Mouse (Mus musculus) bone marrow, adult 2 months (tissue): ENCODE measurements around the gene Nfil3. TPM values are rescaled to one million over a fixed set of nuclear protein-coding genes. Genes with fewer than 3 reads are reported as not detected.

Source experiments
- H3K27ac ChIP-seq: fragments of 200-500 bp; 2 replicates; pipeline ENCODE4 v1.5.1; 2012; ENCODE audit warnings: low read depth, mild to moderate bottlenecking, control low read depth, inconsistent platforms, low read length; ENCODE audit not compliant: control insufficient read depth, poor library complexity, insufficient read depth
- H3K4me1 ChIP-seq: fragments of 200-500 bp; 2 replicates; pipeline ENCODE4 v1.6.1; 2011; ENCODE audit warnings: low read length; ENCODE audit not compliant: control insufficient read depth, insufficient read depth
- H3K4me3 ChIP-seq: fragments of 200-500 bp; replicated peaks from 2 replicates; pipeline ENCODE3; 2011; ENCODE audit warnings: mild to moderate bottlenecking, low read depth, low read length, control low read depth; ENCODE audit not compliant: control insufficient read depth
- CTCF ChIP-seq: fragments of 200-500 bp; IDR thresholded peaks from 2 replicates; pipeline ENCODE4 v1.5.1; 2011; ENCODE audit warnings: low read length, control low read depth; ENCODE audit not compliant: control insufficient read depth, insufficient read depth
- POLR2A ChIP-seq: fragments of 200-500 bp; IDR thresholded peaks from 2 replicates; pipeline ENCODE4 v1.6.1; 2011; ENCODE audit warnings: low read depth, mild to moderate bottlenecking, control low read depth, low read length, borderline replicate concordance; ENCODE audit not compliant: control insufficient read depth
- WGBS: fragments of 180-500 bp; shearing (Covaris S2); methylation state at CpG from one replicate; pipeline ENCODE4 v1.1.7; 2018; 5-methylcytosine and 5-hydroxymethylcytosine counted together
- polyA plus RNA-seq: library from polyadenylated mRNA; stranded (reverse); fragments of >200 nt; gene quantifications from 2 replicates; pipeline ENCODE4 v1.2.4, GENCODE M21; 2011; ENCODE audit warnings: low replicate concordance; ENCODE audit not compliant: missing spikeins, insufficient read depth, insufficient read length

Gene Nfil3
- polyA plus RNA-seq, 1 experiment = 6.2 TPM

- H3K4me1 ChIP-seq = peaks cover 2% of the 10 kb centered on the region; the same call in 1 of the 2 replicates
- no peak for TF ChIP-seq CTCF
- no peak for TF ChIP-seq POLR2A
- no peak overlapping the region for H3K4me3 ChIP-seq
- WGBS = 74% methylated on average over 3 of the region's 3 CpGs
- no peak overlapping the region for H3K27ac ChIP-seq
Observed at GRCm38 (mm10) chr13:52974676-52975075, 6.2 kb downstream of the Nfil3 start.

GRCm38 (mm10) chr13:52973427-52973826 lies 7.4 kb downstream of the Nfil3 start:
- H3K4me1 ChIP-seq = peaks cover 2% of the 10 kb centered on the region; the same call in 1 of the 2 replicates
- 87% methylated on average over 10 of the region's 10 CpGs for WGBS
- no peak overlapping the region for H3K27ac ChIP-seq
- H3K4me3 ChIP-seq = no peak overlapping the region
- TF ChIP-seq CTCF = no peak
- no peak for TF ChIP-seq POLR2A

GRCm38 (mm10) chr13:52972626-52973025 lies 8.2 kb downstream of the Nfil3 start:
- Histone ChIP-seq H3K27ac (no peak overlapping the region), H3K4me3 (no peak overlapping the region), H3K4me1 (peaks cover 2% of the 10 kb centered on the region; the same call in 1 of the 2 replicates)
- WGBS = 71% methylated on average over 3 of the region's 3 CpGs
- TF ChIP-seq CTCF = no peak
- no peak for TF ChIP-seq POLR2A

- 67% methylated on average over 6 of the region's 6 CpGs for WGBS
- H3K27ac ChIP-seq = no peak overlapping the region
- no peak overlapping the region for H3K4me3 ChIP-seq
- TF ChIP-seq POLR2A = no peak
- TF ChIP-seq CTCF = no peak
- H3K4me1 ChIP-seq = peaks cover 2% of the 10 kb centered on the region; the same call in 1 of the 2 replicates
Observed at GRCm38 (mm10) chr13:52970876-52971275, 10.0 kb downstream of the Nfil3 start.

GRCm38 (mm10) chr13:52962922-52963321 lies 18.0 kb downstream of the Nfil3 start:
- H3K4me1 ChIP-seq = no peaks in the 10 kb centered on the region
- 72% methylated on average over 4 of the region's 4 CpGs for WGBS
- no peak overlapping the region for H3K4me3 ChIP-seq
- TF ChIP-seq CTCF = no peak
- no peak for TF ChIP-seq POLR2A
- no peak overlapping the region for H3K27ac ChIP-seq

GRCm38 (mm10) chr13:52962361-52962760 lies 18.5 kb downstream of the Nfil3 start:
- Histone ChIP-seq H3K4me1 (no peaks in the 10 kb centered on the region), H3K4me3 (no peak overlapping the region), H3K27ac (no peak overlapping the region)
- TF ChIP-seq CTCF = no peak
- no peak for TF ChIP-seq POLR2A
- 64% methylated on average over 6 of the region's 6 CpGs for WGBS

- 79% methylated on average over 6 of the region's 6 CpGs for WGBS
- Histone ChIP-seq H3K4me1 (no peaks in the 10 kb centered on the region; the same call in 1 of the 2 replicates), H3K4me3 (no peak overlapping the region), H3K27ac (no peak overlapping the region)
- TF ChIP-seq CTCF (no peak), POLR2A (no peak)
Observed at GRCm38 (mm10) chr13:52953779-52954553, 26.9 kb downstream of the Nfil3 start.

- TF ChIP-seq CTCF (no peak), POLR2A (no peak)
- H3K4me3 ChIP-seq = no peak overlapping the region
- H3K27ac ChIP-seq = no peak overlapping the region
- WGBS = 88% methylated on average over 3 of the region's 3 CpGs
- H3K4me1 ChIP-seq = no peaks in the 10 kb centered on the region; the same call in 1 of the 2 replicates
Observed at GRCm38 (mm10) chr13:52949211-52949610, 31.7 kb downstream of the Nfil3 start.

GRCm38 (mm10) chr13:52947545-52947944 lies 33.3 kb downstream of the Nfil3 start:
- Histone ChIP-seq H3K4me1 (no peaks in the 10 kb centered on the region), H3K27ac (no peak overlapping the region), H3K4me3 (no peak overlapping the region)
- WGBS = 88% methylated on average over 4 of the region's 4 CpGs
- no peak for TF ChIP-seq CTCF
- TF ChIP-seq POLR2A = no peak
